Mouse (Mus musculus) forebrain, embryonic 15.5 days (tissue): Measurements from ENCODE around the gene Gm11563. TPM values are rescaled to one million over a fixed set of nuclear protein-coding genes. Genes with fewer than 3 reads are reported as not detected.
"Not testable (repeated sequence)": the region's sequence is repeated elsewhere in the genome, so short reads cannot be mapped to it uniquely, and the experiment has no call there.

Experiments
- ATAC-seq: fragments of 200-750 bp; cut with Nextera tagmentation; replicated peaks from 2 replicates; pipeline ENCODE4 v1.8.0; 2017; ENCODE audit warnings: mild to moderate bottlenecking, moderate TSS enrichment, moderate library complexity
- H3K27ac ChIP-seq: fragments of 300-500 bp; sonication (generic); replicated peaks from 2 replicates; pipeline ENCODE4 v1.5.1; 2015; ENCODE audit warnings: mild to moderate bottlenecking, inconsistent platforms
- H3K27me3 ChIP-seq: fragments of 300-500 bp; sonication (generic); 2 replicates; pipeline ENCODE4 v1.6.1; 2015; ENCODE audit warnings: inconsistent platforms
- H3K36me3 ChIP-seq: fragments of 300-500 bp; sonication (generic); 2 replicates; pipeline ENCODE4 v1.6.1; 2015; ENCODE audit warnings: mild to moderate bottlenecking, inconsistent platforms
- H3K4me1 ChIP-seq: fragments of 300-500 bp; sonication (generic); 2 replicates; pipeline ENCODE4 v1.6.1; 2015; ENCODE audit warnings: inconsistent platforms
- H3K4me2 ChIP-seq: fragments of 300-500 bp; sonication (generic); replicated peaks from 2 replicates; pipeline ENCODE4 v1.6.1; 2015; ENCODE audit warnings: mild to moderate bottlenecking, inconsistent platforms
- H3K4me3 ChIP-seq: fragments of 300-500 bp; sonication (generic); 2 replicates; pipeline ENCODE4 v1.5.1; 2015; ENCODE audit warnings: mild to moderate bottlenecking, inconsistent platforms
- H3K9ac ChIP-seq: fragments of 300-500 bp; sonication (generic); replicated peaks from 2 replicates; pipeline ENCODE4 v1.6.1; 2015; ENCODE audit warnings: mild to moderate bottlenecking, inconsistent platforms
- H3K9me3 ChIP-seq: fragments of 300-500 bp; sonication (generic); 2 replicates; pipeline ENCODE4 v1.6.1; 2016; ENCODE audit warnings: inconsistent platforms
- WGBS: fragments of 180-500 bp; shearing (Covaris S2); methylation state at CpG from one replicate; pipeline ENCODE4 v1.1.7; 2015; ENCODE audit warnings: mixed read lengths; 5-methylcytosine and 5-hydroxymethylcytosine counted together
- polyA plus RNA-seq: library from polyadenylated mRNA; unstranded; fragments of >200 nt; fragmentation: Nextera tagmentation; extraction: Ambion mirVana; gene quantifications from 2 replicates; pipeline ENCODE4 v1.2.1, GENCODE M21; 2015

The Gm11563 gene
- polyA plus RNA-seq, 1 experiment from 2014 or later: not detected

- Histone ChIP-seq H3K4me3 (no peak overlapping the region), H3K27me3 (no peaks in the 10 kb centered on the region), H3K9me3 (no peaks in the 10 kb centered on the region), H3K4me2 (no peak overlapping the region), H3K27ac (no peak overlapping the region), H3K4me1 (no peaks in the 10 kb centered on the region), H3K9ac (no peak overlapping the region), H3K36me3 (no peaks in the 10 kb centered on the region)
- ATAC-seq: no peak
- whole genome bisulfite sequencing: 52% methylated on average over 1 of the region's 1 CpGs
Measured at GRCm38 (mm10) chr11:99637086-99637485, 21.7 kb downstream of the Gm11563 start.

- H3K27me3 ChIP-seq: no peaks in the 10 kb centered on the region
- no peak within 1 kb of the TSS for H3K27ac ChIP-seq
- H3K36me3 ChIP-seq: no peaks in the 10 kb centered on the region
- H3K9me3 ChIP-seq: no peaks in the 10 kb centered on the region
- H3K4me1 ChIP-seq: no peaks in the 10 kb centered on the region
- H3K9ac ChIP-seq: no peak within 1 kb of the TSS
- H3K4me3 ChIP-seq: no peak within 1 kb of the TSS
- WGBS: 36% methylated on average over 8 of the region's 8 CpGs
- ATAC-seq: no peak
- H3K4me2 ChIP-seq: no peak within 1 kb of the TSS
Measured at GRCm38 (mm10) chr11:99634653-99635134, 24.1 kb downstream of the Gm11563 start, which contains the start of gene Krtap4-2. TSS of gene Krtap4-2 (minus strand) at chr11:99635084.

- Histone ChIP-seq H3K4me3 (no peak overlapping the region), H3K9me3 (no peaks in the 10 kb centered on the region), H3K36me3 (no peaks in the 10 kb centered on the region), H3K4me2 (no peak overlapping the region), H3K4me1 (no peaks in the 10 kb centered on the region), H3K27ac (no peak overlapping the region), H3K9ac (no peak overlapping the region), H3K27me3 (no peaks in the 10 kb centered on the region)
- ATAC-seq: no peak
- 73% methylated on average over 2 of the region's 2 CpGs for WGBS
Measured at GRCm38 (mm10) chr11:99633293-99633692, 25.5 kb downstream of the Gm11563 start.

DNA sequence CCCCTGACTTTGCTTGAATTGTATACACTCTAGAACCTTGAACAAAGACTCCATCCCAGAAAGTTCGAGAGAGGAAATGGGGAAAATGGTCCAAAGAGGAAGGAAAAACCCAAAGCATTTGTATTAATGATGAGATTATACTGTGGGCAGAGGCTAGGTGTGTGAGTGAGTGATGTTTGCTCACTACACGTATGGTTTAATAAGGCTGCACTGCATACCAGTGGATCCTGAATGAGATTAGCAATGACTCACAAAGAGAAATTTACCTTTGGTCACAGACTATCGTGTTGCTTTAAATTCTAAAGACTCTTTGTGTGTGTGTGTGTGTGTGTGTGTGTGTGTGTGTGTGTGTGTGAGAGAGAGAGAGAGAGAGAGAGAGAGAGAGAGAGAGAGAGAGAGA, 27.9 kb downstream of the Gm11563 start:
- H3K9ac ChIP-seq: no peak overlapping the region
- H3K4me1 ChIP-seq: no peaks in the 10 kb centered on the region
- 71% methylated on average over 3 of the region's 3 CpGs for WGBS
- H3K4me3 ChIP-seq: no peak overlapping the region
- no peak for ATAC-seq
- H3K27ac ChIP-seq: no peak overlapping the region
- H3K9me3 ChIP-seq: no peaks in the 10 kb centered on the region
- no peaks in the 10 kb centered on the region for H3K27me3 ChIP-seq
- H3K4me2 ChIP-seq: no peak overlapping the region
- H3K36me3 ChIP-seq: no peaks in the 10 kb centered on the region

GRCm38 (mm10) chr11:99628138-99628537, 30.6 kb downstream of the Gm11563 start, which contains the start of gene Krtap4-1:
TSS of gene Krtap4-1 (minus strand) at chr11:99628238.
- no peaks in the 10 kb centered on the region for H3K27me3 ChIP-seq
- H3K4me1 ChIP-seq: no peaks in the 10 kb centered on the region
- no peaks in the 10 kb centered on the region for H3K36me3 ChIP-seq
- no peak within 1 kb of the TSS for H3K4me2 ChIP-seq
- no peaks in the 10 kb centered on the region for H3K9me3 ChIP-seq
- H3K4me3 ChIP-seq: no peak within 1 kb of the TSS
- no peak within 1 kb of the TSS for H3K27ac ChIP-seq
- 79% methylated on average over 4 of the region's 4 CpGs for WGBS
- H3K9ac ChIP-seq: no peak within 1 kb of the TSS
- ATAC-seq: no peak

- no peaks in the 10 kb centered on the region for H3K36me3 ChIP-seq
- no peak for ATAC-seq
- H3K9me3 ChIP-seq: no peaks in the 10 kb centered on the region
- H3K4me1 ChIP-seq: no peaks in the 10 kb centered on the region
- H3K9ac ChIP-seq: no peak within 1 kb of the TSS
- H3K4me3 ChIP-seq: no peak within 1 kb of the TSS
- WGBS: 91% methylated on average over 2 of the region's 2 CpGs
- H3K4me2 ChIP-seq: no peak within 1 kb of the TSS
- H3K27me3 ChIP-seq: no peaks in the 10 kb centered on the region
- H3K27ac ChIP-seq: no peak within 1 kb of the TSS
Measured at GRCm38 (mm10) chr11:99620335-99620734, 38.4 kb downstream of the Gm11563 start, which contains the start of gene Gm11562. TSS of gene Gm11562 (minus strand) at chr11:99620435.

DNA sequence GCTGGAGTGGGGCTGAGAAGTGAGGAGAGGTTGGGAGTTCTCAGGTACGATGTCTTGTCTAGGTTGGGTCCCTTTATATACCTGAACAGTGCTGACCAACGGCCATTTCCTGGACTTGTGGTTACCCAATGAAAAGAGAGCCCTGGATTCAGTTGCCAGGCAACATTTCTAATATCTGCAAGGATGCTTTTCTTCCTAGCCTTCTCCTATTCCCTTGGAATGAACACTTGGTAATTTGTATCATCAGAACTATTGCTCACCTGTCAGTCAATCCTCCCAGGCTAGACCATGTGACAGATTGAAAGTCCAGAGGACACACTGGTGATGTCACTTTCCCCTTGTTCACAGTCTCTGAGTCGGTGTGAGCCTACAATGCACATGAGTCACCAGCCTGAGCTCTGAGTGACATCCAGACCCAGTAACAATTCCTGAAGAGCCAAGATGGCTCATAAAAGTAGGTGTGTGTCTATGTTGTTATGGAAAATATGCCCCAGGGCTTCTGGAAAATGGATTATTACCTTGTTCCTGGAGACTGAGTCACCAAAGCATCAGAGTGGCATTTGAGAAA, 43.9 kb downstream of the Gm11563 start, which contains the start of gene Krtap2-4:
Gene Krtap2-4 (minus strand): TSS at position 51 of the 568 bp plus-strand sequence.
- no peak within 1 kb of the TSS for H3K4me2 ChIP-seq
- no peak for ATAC-seq
- WGBS: 75% methylated on average over 3 of the region's 3 CpGs
- H3K4me3 ChIP-seq: no peak within 1 kb of the TSS
- no peaks in the 10 kb centered on the region for H3K27me3 ChIP-seq
- no peaks in the 10 kb centered on the region for H3K36me3 ChIP-seq
- no peak within 1 kb of the TSS for H3K9ac ChIP-seq
- no peak within 1 kb of the TSS for H3K27ac ChIP-seq
- H3K4me1 ChIP-seq: no peaks in the 10 kb centered on the region
- no peaks in the 10 kb centered on the region for H3K9me3 ChIP-seq

- H3K4me1 ChIP-seq, H3K36me3 ChIP-seq: not testable (repeated sequence)
- WGBS: 86% methylated on average over 2 of the region's 2 CpGs
Measured at GRCm38 (mm10) chr11:99610089-99610488, 48.7 kb downstream of the Gm11563 start, which contains the start of gene Gm11937. TSS of gene Gm11937 (minus strand) at chr11:99610189.

GRCm38 (mm10) chr11:99609126-99609525, 49.6 kb downstream of the Gm11563 start:
- no peak overlapping the region for H3K4me3 ChIP-seq
- no peak overlapping the region for H3K27ac ChIP-seq
- no peaks in the 10 kb centered on the region for H3K4me1 ChIP-seq
- H3K36me3 ChIP-seq: no peaks in the 10 kb centered on the region
- WGBS: 73% methylated on average over 1 of the region's 1 CpGs
- no peak overlapping the region for H3K4me2 ChIP-seq
- ATAC-seq: no peak
- H3K9ac ChIP-seq: no peak overlapping the region
- no peaks in the 10 kb centered on the region for H3K9me3 ChIP-seq
- no peaks in the 10 kb centered on the region for H3K27me3 ChIP-seq

More at GRCm38 (mm10) chr11:99610089-99610488, 48.7 kb downstream of the Gm11563 start, which contains the start of gene Gm11937:
- H3K4me2 ChIP-seq, ATAC-seq, H3K9ac ChIP-seq, H3K27me3 ChIP-seq, H3K9me3 ChIP-seq, H3K27ac ChIP-seq, H3K4me3 ChIP-seq: not testable (repeated sequence)

Other genes starting within 250 kb of the Gm11563 start
- gene Krt12, start 236.7 kb downstream of the Gm11563 start, polyA plus RNA-seq: 0.22 and 0.23 TPM in 2 replicates
- not detected in 2 replicates for gene Krt20, start 220.8 kb downstream of the Gm11563 start, polyA plus RNA-seq
- 0.10 TPM in 1 of 2 replicates, not detected in the other for gene Krt23, start 165.8 kb downstream of the Gm11563 start, polyA plus RNA-seq
- gene Krt39, start 137.6 kb downstream of the Gm11563 start, polyA plus RNA-seq: not detected in 2 replicates
- gene Krt40, start 115.8 kb downstream of the Gm11563 start, polyA plus RNA-seq: not detected in 2 replicates
- not detected in 2 replicates for gene Krtap3-3, start 108.1 kb downstream of the Gm11563 start, polyA plus RNA-seq
- not detected in 2 replicates for gene Krtap3-2, start 102.1 kb downstream of the Gm11563 start, polyA plus RNA-seq
- not detected in 2 replicates for gene Gm11939, start 99.5 kb downstream of the Gm11563 start, polyA plus RNA-seq
- gene Krtap3-1, start 92.3 kb downstream of the Gm11563 start, polyA plus RNA-seq: not detected in 2 replicates
- not detected in 2 replicates for gene Krtap1-5, start 77.9 kb downstream of the Gm11563 start, polyA plus RNA-seq
- gene Krtap1-4, start 75.3 kb downstream of the Gm11563 start, polyA plus RNA-seq: not detected in 2 replicates
- not detected in 2 replicates for gene Krtap1-3, start 67.6 kb downstream of the Gm11563 start, polyA plus RNA-seq
- gene Krtap9-3, start 60.9 kb downstream of the Gm11563 start, polyA plus RNA-seq: not detected in 2 replicates
- not detected in 2 replicates for gene Gm11938, start 55.7 kb downstream of the Gm11563 start, polyA plus RNA-seq
- gene Gm11937, start 48.8 kb downstream of the Gm11563 start, polyA plus RNA-seq: not detected in 2 replicates
- not detected in 2 replicates for gene Krtap2-4, start 44.1 kb downstream of the Gm11563 start, polyA plus RNA-seq
- gene Gm11562, start 38.5 kb downstream of the Gm11563 start, polyA plus RNA-seq: not detected in 2 replicates
- gene Krtap4-1, start 30.7 kb downstream of the Gm11563 start, polyA plus RNA-seq: not detected in 2 replicates
- gene Krtap4-2, start 23.9 kb downstream of the Gm11563 start, polyA plus RNA-seq: not detected in 2 replicates
- gene Krtap4-7, start 14.9 kb downstream of the Gm11563 start, polyA plus RNA-seq: not detected in 2 replicates
- gene Gm11555, start 8.7 kb downstream of the Gm11563 start, polyA plus RNA-seq: not detected in 2 replicates
- not detected in 2 replicates for gene Krtap4-6, start 7.0 kb upstream of the Gm11563 start, polyA plus RNA-seq
- not detected in 2 replicates for gene Gm14190, start 31.8 kb upstream of the Gm11563 start, polyA plus RNA-seq
- gene Gm14180, start 75.3 kb upstream of the Gm11563 start, polyA plus RNA-seq: not detected in 2 replicates
- gene Gm11595, start 114.0 kb upstream of the Gm11563 start, polyA plus RNA-seq: not detected in 2 replicates
- not detected in 2 replicates for gene Krtap4-8, start 121.7 kb upstream of the Gm11563 start, polyA plus RNA-seq
- gene Krtap4-9, start 126.2 kb upstream of the Gm11563 start, polyA plus RNA-seq: not detected in 2 replicates
- not detected in 2 replicates for gene Gm11596, start 134.5 kb upstream of the Gm11563 start, polyA plus RNA-seq
- gene Gm11569, start 140.0 kb upstream of the Gm11563 start, polyA plus RNA-seq: not detected in 2 replicates
- not detected in 2 replicates for gene Gm11554, start 145.5 kb upstream of the Gm11563 start, polyA plus RNA-seq
- not detected in 2 replicates for gene Krtap4-13, start 150.9 kb upstream of the Gm11563 start, polyA plus RNA-seq
- not detected in 2 replicates for gene Gm11564, start 156.7 kb upstream of the Gm11563 start, polyA plus RNA-seq
- not detected in 2 replicates for gene 2300003K06Rik, start 179.1 kb upstream of the Gm11563 start, polyA plus RNA-seq
- gene Krtap4-16, start 192.6 kb upstream of the Gm11563 start, polyA plus RNA-seq: not detected in 2 replicates
- not detected in 2 replicates for gene Gm11568, start 199.0 kb upstream of the Gm11563 start, polyA plus RNA-seq
- not detected in 2 replicates for gene Gm11559, start 205.5 kb upstream of the Gm11563 start, polyA plus RNA-seq
- not detected in 2 replicates for gene Krtap9-1, start 214.4 kb upstream of the Gm11563 start, polyA plus RNA-seq
- gene Gm11567, start 220.2 kb upstream of the Gm11563 start, polyA plus RNA-seq: not detected in 2 replicates
- not detected in 2 replicates for gene Krtap31-1, start 249.0 kb upstream of the Gm11563 start, polyA plus RNA-seq